Mouse (Mus musculus): Measurements from ENCODE around the gene Ppp2r2d.

GRCm38 (mm10) chr7:138919156-138919944 is 73.5 kb downstream of the Ppp2r2d start:
- TF ChIP-seq CTCF (IDR thresholded peaks at IDR 0.05; ENCODE audit: borderline replicate concordance, insufficient read depth, low read length) (no peak), POLR2A (IDR thresholded peaks at IDR 0.05; ENCODE audit: low read depth, low read length) (0 out of 2 replicates have a peak, but pooled peaks have one; percentile 34)

All from embryonic fibroblast, embryonic 13.5 days (primary cell).